Mouse (Mus musculus): ENCODE results near the gene Ltc4s. TPM values are rescaled to one million over a fixed set of nuclear protein-coding genes. Genes with fewer than 3 reads are reported as not detected.

Ltc4s gene
- polyA plus RNA-seq, 1 experiment from 2014 or later, result 3.5 TPM

DNA sequence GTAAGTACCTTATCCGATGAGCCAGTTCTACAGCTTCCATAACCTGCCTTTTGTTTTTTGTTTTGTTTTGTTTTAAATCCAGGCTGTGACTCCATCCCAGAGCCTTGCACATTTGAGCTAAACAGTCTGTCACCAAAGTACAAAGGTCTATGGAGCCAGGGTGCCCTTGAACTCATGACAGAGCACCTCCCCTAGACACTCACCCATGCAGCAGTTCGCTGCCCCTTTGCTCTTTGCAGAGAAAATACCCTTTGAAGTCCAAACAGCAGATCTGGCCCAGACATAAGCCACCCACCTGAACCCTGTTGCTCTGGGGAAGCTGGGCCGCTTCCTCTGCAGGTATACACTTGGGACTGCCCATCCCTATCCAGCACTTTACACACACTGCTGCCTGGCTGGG is 36.8 kb downstream of the Ltc4s start:
- DNase-seq (ENCODE audit: low spot score), result no peak

DNA sequence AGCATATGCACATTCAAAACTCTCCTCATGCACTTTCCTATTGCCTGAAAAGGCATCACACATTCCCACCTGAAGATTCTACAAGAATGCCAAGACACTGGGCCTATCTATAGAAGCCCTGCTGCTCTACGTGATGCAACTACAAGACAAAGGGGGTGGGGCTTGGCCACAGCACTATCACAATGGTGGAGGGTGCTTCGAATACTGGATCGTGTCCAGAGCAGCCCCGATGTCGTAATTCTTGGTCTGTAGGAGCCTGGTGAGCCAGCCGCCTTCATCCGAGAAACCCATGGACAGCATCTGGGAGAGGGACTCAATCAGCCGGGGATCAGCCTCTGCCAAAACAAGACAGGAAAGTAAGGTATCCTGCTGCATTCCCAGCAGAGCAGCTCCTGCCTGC is 37.8 kb downstream of the Ltc4s start:
- no peak for DNase-seq (ENCODE audit: low spot score)

GRCm38 (mm10) chr11:50198916-50199315 is 39.5 kb downstream of the Ltc4s start:
- DNase-seq (ENCODE audit: low spot score), result no peak

DNA sequence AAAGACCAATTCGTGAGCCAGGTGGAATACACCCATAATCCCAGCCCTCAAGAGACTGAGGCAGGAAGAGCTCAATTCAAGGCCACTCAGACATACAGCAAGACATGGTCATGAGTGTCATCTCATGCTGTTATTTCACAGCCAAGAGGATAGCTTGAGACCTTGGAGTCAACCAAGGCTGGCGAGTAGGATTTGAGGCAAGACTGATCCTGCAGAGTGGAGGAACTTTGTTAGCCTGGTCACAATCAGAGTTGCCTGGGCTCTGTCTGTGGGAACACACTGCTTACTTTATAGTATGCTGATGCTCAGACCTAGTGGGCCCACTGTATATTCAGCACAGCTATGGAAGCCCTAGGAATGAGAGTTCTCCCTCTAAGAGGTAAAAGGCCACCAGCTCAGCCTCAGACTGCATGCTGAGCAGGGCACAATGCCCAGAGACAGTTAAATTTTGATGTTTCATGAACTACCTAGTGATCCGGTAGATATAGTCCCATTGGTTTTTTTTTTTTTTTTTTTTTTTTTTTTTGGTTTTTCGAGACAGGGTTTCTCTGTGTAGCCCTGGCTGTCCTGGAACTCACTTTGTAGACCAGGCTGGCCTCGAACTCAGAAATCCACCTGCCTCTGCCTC is 40.1 kb downstream of the Ltc4s start:
- DNase-seq (ENCODE audit: low spot score), result no peak

- DNase-seq (ENCODE audit: low spot score), result no peak
These were observed 40.9 kb downstream of the Ltc4s start for GRCm38 (mm10) chr11:50197500-50197899.

GRCm38 (mm10) chr11:50194793-50195192 is 43.6 kb downstream of the Ltc4s start:
- no peak for DNase-seq (ENCODE audit: low spot score)

GRCm38 (mm10) chr11:50194070-50194469 is 44.3 kb downstream of the Ltc4s start:
- no peak for DNase-seq (ENCODE audit: low spot score)

- DNase-seq (ENCODE audit: low spot score), result no peak
These were observed 46.1 kb downstream of the Ltc4s start for GRCm38 (mm10) chr11:50192278-50192677.

GRCm38 (mm10) chr11:50190362-50190761 is 48.1 kb downstream of the Ltc4s start:
- no peak for DNase-seq (ENCODE audit: low spot score)

DNA sequence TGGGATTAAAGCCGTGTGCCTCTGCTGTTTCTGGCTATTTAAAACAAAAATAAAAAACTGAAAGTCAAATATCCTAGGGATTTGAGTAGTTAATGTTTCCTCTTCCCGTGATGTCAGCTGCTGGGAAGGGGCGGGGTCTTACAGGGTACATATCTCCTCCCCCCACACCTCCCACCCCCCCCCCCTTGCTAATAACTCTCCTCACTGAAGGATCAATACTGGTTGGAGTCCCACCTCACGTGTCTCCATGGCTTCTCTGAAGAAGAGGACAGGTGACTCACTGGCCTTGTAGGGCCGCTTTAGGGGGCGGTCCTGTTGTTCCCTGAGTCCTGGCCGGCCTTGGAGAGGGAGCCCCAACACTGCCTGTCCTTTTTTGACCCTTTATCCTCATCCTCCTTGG is 49.7 kb downstream of the Ltc4s start:
- no peak for DNase-seq (ENCODE audit: low spot score)

Small RNAs within 50 kb of the gene (microRNA-seq; reads per million reads assigned to microRNA genes)
- gene Mir6919 (ENCODE audit: borderline number of aligned reads), result not detected

Other genes starting within 250 kb of the Ltc4s start
- gene Rnf130, start 213.3 kb downstream of the Ltc4s start, polyA plus RNA-seq (2015; fragmentation: Nextera tagmentation; extraction: Ambion mirVana), result 93.2 and 100 TPM in 2 replicates
- 25.5 and 27.7 TPM in 2 replicates for gene Tbc1d9b, start 107.2 kb downstream of the Ltc4s start, polyA plus RNA-seq (2015; fragmentation: Nextera tagmentation; extraction: Ambion mirVana)
- 13.1 and 15.3 TPM in 2 replicates for gene Mrnip, start 64.2 kb downstream of the Ltc4s start, polyA plus RNA-seq (2015; fragmentation: Nextera tagmentation; extraction: Ambion mirVana)
- 233 and 246 TPM in 2 replicates for gene Sqstm1, start 27.8 kb downstream of the Ltc4s start, polyA plus RNA-seq (2015; fragmentation: Nextera tagmentation; extraction: Ambion mirVana)
- gene Mgat4b, start 27.7 kb downstream of the Ltc4s start, polyA plus RNA-seq (2015; fragmentation: Nextera tagmentation; extraction: Ambion mirVana), result 8.6 and 11.8 TPM in 2 replicates
- 4.7 and 5.3 TPM in 2 replicates for gene Maml1, start 53.7 kb upstream of the Ltc4s start, polyA plus RNA-seq (2015; fragmentation: Nextera tagmentation; extraction: Ambion mirVana)
- 196 and 213 TPM in 2 replicates for gene Canx, start 87.1 kb upstream of the Ltc4s start, polyA plus RNA-seq (2015; fragmentation: Nextera tagmentation; extraction: Ambion mirVana)
- not detected in 2 replicates for gene Cby3, start 115.8 kb upstream of the Ltc4s start, polyA plus RNA-seq (2015; fragmentation: Nextera tagmentation; extraction: Ambion mirVana)
- gene Hnrnph1, start 138.4 kb upstream of the Ltc4s start, polyA plus RNA-seq (2015; fragmentation: Nextera tagmentation; extraction: Ambion mirVana), result 350 and 356 TPM in 2 replicates
- 13.0 and 13.6 TPM in 2 replicates for gene Rufy1, start 192.5 kb upstream of the Ltc4s start, polyA plus RNA-seq (2015; fragmentation: Nextera tagmentation; extraction: Ambion mirVana)